Mouse (Mus musculus) embryonic facial prominence, embryonic 14.5 days (tissue): ENCODE results near the gene Pts. TPM values are rescaled to one million over a fixed set of nuclear protein-coding genes. Genes with fewer than 3 reads are reported as not detected.

Experiments used
- ATAC-seq: fragments of 200-750 bp; cut with Nextera tagmentation; 2 replicates; pipeline ENCODE4 v1.8.0; 2017; ENCODE audit warnings: low read depth, moderate number of reproducible peaks, moderate TSS enrichment
- DNase-seq: peaks from one replicate; pipeline ENCODE4 v3.0.0-alpha.2; 2015; ENCODE audit warnings: low spot score
- H3K27ac ChIP-seq: fragments of 300-500 bp; sonication (generic); replicated peaks from 2 replicates; pipeline ENCODE4 v1.5.1; 2014; ENCODE audit warnings: low read depth, mild to moderate bottlenecking, low read length, moderate library complexity
- H3K27me3 ChIP-seq: fragments of 300-500 bp; sonication (generic); replicated peaks from 2 replicates; pipeline ENCODE4 v1.6.1; 2014; ENCODE audit warnings: low read length; ENCODE audit not compliant: control insufficient read depth, insufficient read depth
- H3K36me3 ChIP-seq: fragments of 300-500 bp; sonication (generic); 2 replicates; pipeline ENCODE4 v1.6.1; 2014; ENCODE audit warnings: low read length, mixed read lengths; ENCODE audit not compliant: control insufficient read depth, insufficient read depth
- H3K4me1 ChIP-seq: fragments of 300-500 bp; sonication (generic); 2 replicates; pipeline ENCODE4 v1.6.1; 2014; ENCODE audit warnings: antibody characterized with exemption, low read length; ENCODE audit not compliant: control insufficient read depth, insufficient read depth
- H3K4me2 ChIP-seq: fragments of 300-500 bp; sonication (generic); 2 replicates; pipeline ENCODE4 v1.6.1; 2014; ENCODE audit warnings: low read depth, mild to moderate bottlenecking, low read length, moderate library complexity, mixed read lengths
- H3K4me3 ChIP-seq: fragments of 300-500 bp; sonication (generic); 2 replicates; pipeline ENCODE4 v1.5.1; 2014; ENCODE audit warnings: low read depth, mild to moderate bottlenecking, low read length
- H3K9ac ChIP-seq: fragments of 300-500 bp; sonication (generic); 2 replicates; pipeline ENCODE4 v1.6.1; 2014; ENCODE audit warnings: low read depth, mild to moderate bottlenecking, low read length, moderate library complexity, mixed read lengths
- H3K9me3 ChIP-seq: fragments of 300-500 bp; sonication (generic); 2 replicates; pipeline ENCODE4 v1.6.1; 2016; ENCODE audit warnings: low read length; ENCODE audit not compliant: control insufficient read depth
- WGBS: fragments of 180-500 bp; shearing (Covaris S2); extraction: QIAGEN DNeasy Blood & Tissue Kit; methylation state at CpG from one replicate; pipeline ENCODE4 v1.1.7; 2014; 5-methylcytosine and 5-hydroxymethylcytosine counted together
- polyA plus RNA-seq: library from polyadenylated mRNA; unstranded; fragments of >200 nt; fragmentation: Nextera tagmentation; extraction: Ambion mirVana; gene quantifications from 2 replicates; pipeline ENCODE4 v1.2.1, GENCODE M21; 2014

The Pts gene
- polyA plus RNA-seq = 61.3 and 63.3 TPM in 2 replicates

GRCm38 (mm10) chr9:50528293-50528892 is at the start of gene Pts:
TSS of gene Pts (minus strand) at chr9:50528724.
- Histone ChIP-seq H3K9me3 (no peaks in the 10 kb centered on the region), H3K4me1 (peaks cover 6% of the 10 kb centered on the region), H3K27me3 (no peaks in the 10 kb centered on the region), H3K27ac (no peak within 1 kb of the TSS), H3K9ac (peak within 1 kb of the TSS; percentile 67), H3K4me3 (peak within 1 kb of the TSS; percentile 62), H3K36me3 (no peaks in the 10 kb centered on the region), H3K4me2 (peak within 1 kb of the TSS; percentile 54)
- DNase-seq = peak; percentile 99
- peak; percentile 98 for ATAC-seq
- under 1% methylated on average over 53 of the region's 54 CpGs for WGBS

- H3K4me1 ChIP-seq = no peaks in the 10 kb centered on the region
- no peak overlapping the region for H3K27ac ChIP-seq
- no peaks in the 10 kb centered on the region for H3K36me3 ChIP-seq
- no peaks in the 10 kb centered on the region for H3K27me3 ChIP-seq
- ATAC-seq = no peak
- no peak overlapping the region for H3K4me2 ChIP-seq
- H3K4me3 ChIP-seq = no peak overlapping the region
- no peak overlapping the region for H3K9ac ChIP-seq
- H3K9me3 ChIP-seq = no peaks in the 10 kb centered on the region
- 71% methylated on average over 10 of the region's 10 CpGs for WGBS
- no peak for DNase-seq
Observed at GRCm38 (mm10) chr9:50569599-50570525, 41.3 kb upstream of the Pts start.

- Histone ChIP-seq H3K27ac (no peak overlapping the region), H3K4me1 (no peaks in the 10 kb centered on the region), H3K27me3 (no peaks in the 10 kb centered on the region), H3K9me3 (no peaks in the 10 kb centered on the region), H3K9ac (no peak overlapping the region), H3K4me2 (no peak overlapping the region), H3K4me3 (no peak overlapping the region), H3K36me3 (no peaks in the 10 kb centered on the region)
- 80% methylated on average over 2 of the region's 2 CpGs for WGBS
- DNase-seq = no peak
- ATAC-seq = no peak
Observed at GRCm38 (mm10) chr9:50567881-50568280, 39.4 kb upstream of the Pts start.

- H3K9ac ChIP-seq = no peak overlapping the region
- H3K36me3 ChIP-seq = no peaks in the 10 kb centered on the region
- no peak for ATAC-seq
- no peak overlapping the region for H3K4me2 ChIP-seq
- no peaks in the 10 kb centered on the region for H3K9me3 ChIP-seq
- H3K27ac ChIP-seq = no peak overlapping the region
- no peak overlapping the region for H3K4me3 ChIP-seq
- DNase-seq = no peak
- H3K27me3 ChIP-seq = no peaks in the 10 kb centered on the region
- no peaks in the 10 kb centered on the region for H3K4me1 ChIP-seq
- 75% methylated on average over 4 of the region's 4 CpGs for WGBS
Observed at GRCm38 (mm10) chr9:50567372-50567771, 38.8 kb upstream of the Pts start.

- Histone ChIP-seq H3K27me3 (no peaks in the 10 kb centered on the region), H3K9ac (no peak overlapping the region), H3K4me2 (no peak overlapping the region), H3K36me3 (no peaks in the 10 kb centered on the region), H3K4me1 (no peaks in the 10 kb centered on the region), H3K4me3 (no peak overlapping the region), H3K27ac (no peak overlapping the region), H3K9me3 (no peaks in the 10 kb centered on the region)
- DNase-seq (no peak), ATAC-seq (no peak)
- 76% methylated on average over 4 of the region's 4 CpGs for WGBS
Observed at GRCm38 (mm10) chr9:50565940-50566339, 37.4 kb upstream of the Pts start.

- no peaks in the 10 kb centered on the region for H3K4me1 ChIP-seq
- DNase-seq = peak; percentile 10
- no peak overlapping the region for H3K27ac ChIP-seq
- no peak overlapping the region for H3K4me3 ChIP-seq
- H3K9me3 ChIP-seq = no peaks in the 10 kb centered on the region
- H3K27me3 ChIP-seq = no peaks in the 10 kb centered on the region
- WGBS = 74% methylated on average over 7 of the region's 7 CpGs
- no peak overlapping the region for H3K9ac ChIP-seq
- no peak overlapping the region for H3K4me2 ChIP-seq
- ATAC-seq = no peak
- H3K36me3 ChIP-seq = no peaks in the 10 kb centered on the region
Observed at GRCm38 (mm10) chr9:50565173-50565572, 36.6 kb upstream of the Pts start.

- 83% methylated on average over 2 of the region's 2 CpGs for WGBS
- DNase-seq = no peak
- Histone ChIP-seq H3K4me2 (no peak overlapping the region), H3K36me3 (no peaks in the 10 kb centered on the region), H3K4me3 (no peak overlapping the region), H3K4me1 (no peaks in the 10 kb centered on the region), H3K27ac (no peak overlapping the region), H3K9ac (no peak overlapping the region), H3K9me3 (no peaks in the 10 kb centered on the region), H3K27me3 (no peaks in the 10 kb centered on the region)
- no peak for ATAC-seq
Observed at GRCm38 (mm10) chr9:50561918-50562360, 33.4 kb upstream of the Pts start.

- no peak for ATAC-seq
- H3K9ac ChIP-seq = no peak within 1 kb of the TSS
- no peaks in the 10 kb centered on the region for H3K4me1 ChIP-seq
- H3K27ac ChIP-seq = no peak within 1 kb of the TSS
- H3K27me3 ChIP-seq = no peaks in the 10 kb centered on the region
- DNase-seq = no peak
- no peak within 1 kb of the TSS for H3K4me3 ChIP-seq
- WGBS = 88% methylated on average over 38 of the region's 38 CpGs
- H3K36me3 ChIP-seq = no peaks in the 10 kb centered on the region
- no peaks in the 10 kb centered on the region for H3K9me3 ChIP-seq
- no peak within 1 kb of the TSS for H3K4me2 ChIP-seq
Observed at GRCm38 (mm10) chr9:50561145-50561917, 32.8 kb upstream of the Pts start, which contains the start of gene Tex12. TSS of gene Tex12 (minus strand) at chr9:50561325.
